Mouse (Mus musculus): Measurements from ENCODE around the gene 2510039O18Rik.

DNA sequence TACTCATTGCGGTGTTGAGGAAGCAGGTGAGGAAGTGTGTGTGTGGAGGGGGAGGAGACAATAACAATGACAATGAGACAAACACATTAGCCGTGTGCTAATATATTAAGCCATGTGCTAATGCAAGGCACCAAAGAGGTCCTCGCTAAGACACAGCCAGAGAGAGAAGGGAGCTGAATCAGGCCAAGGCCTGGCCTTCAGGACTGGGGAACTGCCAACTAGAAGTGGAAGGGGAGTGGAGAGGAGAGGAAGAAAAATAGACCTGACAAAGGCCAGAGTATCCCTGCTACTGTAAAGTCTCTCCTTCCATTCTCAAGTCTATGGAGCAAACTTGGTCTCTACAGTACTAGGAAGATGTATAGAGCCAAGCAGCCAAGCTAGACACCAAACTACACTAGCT is 37.1 kb upstream of the 2510039O18Rik start:
- TF ChIP-seq CTCF (IDR thresholded peaks at IDR 0.05) (no peak), EP300 (IDR thresholded peaks at IDR 0.05) (no peak)

Data from lung, postnatal 0 days (tissue).